Mouse (Mus musculus): ENCODE results near the gene Aph1a.
"Not testable (repeated sequence)": the region's sequence is repeated elsewhere in the genome, so short reads cannot be mapped to it uniquely, and the experiment has no call there.

The Aph1a gene

GRCm38 (mm10) chr3:95916760-95917159, 23.0 kb downstream of the Aph1a start:
- no peak for DNase-seq (ENCODE audit: low read depth, low spot score)

GRCm38 (mm10) chr3:95920532-95920931, 26.8 kb downstream of the Aph1a start:
- DNase-seq (ENCODE audit: low read depth, low spot score), result peak; percentile 51

- DNase-seq (ENCODE audit: low read depth, low spot score), result not testable (repeated sequence)
Measured at GRCm38 (mm10) chr3:95923429-95923828, 29.7 kb downstream of the Aph1a start.

GRCm38 (mm10) chr3:95924185-95924584, 30.4 kb downstream of the Aph1a start:
- no peak for DNase-seq (ENCODE audit: low read depth, low spot score)

GRCm38 (mm10) chr3:95925087-95925486, 31.3 kb downstream of the Aph1a start:
- no peak for DNase-seq (ENCODE audit: low read depth, low spot score)

GRCm38 (mm10) chr3:95928261-95928657, 34.5 kb downstream of the Aph1a start:
- DNase-seq (ENCODE audit: low read depth, low spot score), result no peak

GRCm38 (mm10) chr3:95928658-95929503, 35.1 kb downstream of the Aph1a start, which contains the start of gene Anp32e:
Gene Anp32e (plus strand): TSS chr3:95929246.
- DNase-seq (ENCODE audit: low read depth, low spot score), result peak; percentile 100

- DNase-seq (ENCODE audit: low read depth, low spot score), result peak; percentile 36
Measured at GRCm38 (mm10) chr3:95929581-95930470, 36.1 kb downstream of the Aph1a start.

- no peak for DNase-seq (ENCODE audit: low read depth, low spot score)
Measured at GRCm38 (mm10) chr3:95930471-95930789, 36.7 kb downstream of the Aph1a start.

- no peak for DNase-seq (ENCODE audit: low read depth, low spot score)
Measured at GRCm38 (mm10) chr3:95931471-95931870, 37.7 kb downstream of the Aph1a start.

GRCm38 (mm10) chr3:95932157-95932556, 38.4 kb downstream of the Aph1a start:
- DNase-seq (ENCODE audit: low read depth, low spot score), result no peak

GRCm38 (mm10) chr3:95932566-95932965, 38.8 kb downstream of the Aph1a start:
- DNase-seq (ENCODE audit: low read depth, low spot score), result no peak

- DNase-seq (ENCODE audit: low read depth, low spot score), result no peak
Measured at GRCm38 (mm10) chr3:95933111-95933750, 39.5 kb downstream of the Aph1a start.

GRCm38 (mm10) chr3:95934448-95934847, 40.7 kb downstream of the Aph1a start:
- no peak for DNase-seq (ENCODE audit: low read depth, low spot score)

- DNase-seq (ENCODE audit: low read depth, low spot score), result no peak
Measured at GRCm38 (mm10) chr3:95938217-95938616, 44.4 kb downstream of the Aph1a start.

- peak; percentile 75 for DNase-seq (ENCODE audit: low read depth, low spot score)
Measured at GRCm38 (mm10) chr3:95938835-95939234, 45.1 kb downstream of the Aph1a start.

GRCm38 (mm10) chr3:95942749-95943148, 49.0 kb downstream of the Aph1a start:
- DNase-seq (ENCODE audit: low read depth, low spot score), result peak; percentile 77

- DNase-seq (ENCODE audit: low read depth, low spot score), result no peak
Measured at GRCm38 (mm10) chr3:95943226-95943625, 49.5 kb downstream of the Aph1a start.

GRCm38 (mm10) chr3:95944742-95945141, 51.0 kb downstream of the Aph1a start:
- DNase-seq (ENCODE audit: low read depth, low spot score), result no peak

GRCm38 (mm10) chr3:95945731-95946240, 52.0 kb downstream of the Aph1a start:
- DNase-seq (ENCODE audit: low read depth, low spot score), result no peak
